Mouse (Mus musculus) kidney, embryonic 16.5 days (tissue): ENCODE results near the gene Atp6v1fnb. TPM values are rescaled to one million over a fixed set of nuclear protein-coding genes. Genes with fewer than 3 reads are reported as not detected.

Source experiments
- ATAC-seq: fragments of 200-750 bp; cut with Nextera tagmentation; 2 replicates; pipeline ENCODE4 v1.8.0; 2017; ENCODE audit warnings: moderate TSS enrichment; ENCODE audit not compliant: low FRiP score, low TSS enrichment
- H3K27ac ChIP-seq: fragments of 300-500 bp; sonication (generic); 2 replicates; pipeline ENCODE4 v1.5.1; 2014; ENCODE audit warnings: low read length
- H3K27me3 ChIP-seq: fragments of 300-500 bp; sonication (generic); 2 replicates; pipeline ENCODE4 v1.6.1; 2014; ENCODE audit warnings: low read length, control low read depth, mixed read lengths; ENCODE audit not compliant: insufficient read depth
- H3K36me3 ChIP-seq: fragments of 300-500 bp; sonication (generic); 2 replicates; pipeline ENCODE4 v1.6.1; 2014; ENCODE audit warnings: low read length, control low read depth, mixed read lengths; ENCODE audit not compliant: insufficient read depth
- H3K4me1 ChIP-seq: fragments of 300-500 bp; sonication (generic); 2 replicates; pipeline ENCODE4 v1.6.1; 2014; ENCODE audit warnings: low read length, control low read depth, mixed read lengths; ENCODE audit not compliant: insufficient read depth
- H3K4me2 ChIP-seq: fragments of 300-500 bp; sonication (generic); replicated peaks from 2 replicates; pipeline ENCODE4 v1.6.1; 2014; ENCODE audit warnings: low read depth, low read length
- H3K4me3 ChIP-seq: fragments of 300-500 bp; sonication (generic); 2 replicates; pipeline ENCODE4 v1.5.1; 2014; ENCODE audit warnings: mild to moderate bottlenecking, low read length
- H3K9ac ChIP-seq: fragments of 300-500 bp; sonication (generic); replicated peaks from 2 replicates; pipeline ENCODE4 v1.6.1; 2014; ENCODE audit warnings: low read length
- H3K9me3 ChIP-seq: fragments of 300-500 bp; sonication (generic); 2 replicates; pipeline ENCODE4 v1.6.1; 2016; ENCODE audit warnings: low read length, control low read depth
- WGBS: fragments of 180-500 bp; shearing (Covaris S2); extraction: QIAGEN DNeasy Blood & Tissue Kit; methylation state at CpG from one replicate; pipeline ENCODE4 v1.1.7; 2014; 5-methylcytosine and 5-hydroxymethylcytosine counted together
- polyA plus RNA-seq: library from polyadenylated mRNA; unstranded; fragments of >200 nt; fragmentation: Nextera tagmentation; extraction: Ambion mirVana; gene quantifications from 2 replicates; pipeline ENCODE4 v1.2.1, GENCODE M21; 2015

Atp6v1fnb gene
- polyA plus RNA-seq, 1 experiment from 2014 or later = 0.37 TPM

DNA sequence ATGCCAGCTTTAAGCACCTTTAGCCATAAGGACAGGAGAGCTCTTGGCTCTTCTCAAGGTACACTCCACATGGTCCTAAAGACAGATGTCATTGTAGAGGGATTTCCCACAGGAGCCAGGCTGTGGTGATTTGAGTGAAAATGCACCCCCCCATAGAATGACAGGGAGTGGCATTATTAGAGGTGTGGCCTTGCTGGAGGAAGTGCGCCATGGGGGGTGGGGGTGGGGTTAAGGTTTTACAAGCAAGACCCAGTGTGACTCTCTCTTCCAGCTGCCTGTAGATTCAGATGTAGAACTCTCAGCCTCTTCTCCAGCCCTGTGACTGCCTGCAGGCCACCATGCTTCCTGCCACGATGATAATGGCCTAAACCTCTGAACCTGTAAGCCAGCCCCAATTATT is 14.7 kb downstream of the Atp6v1fnb start:
- Histone ChIP-seq H3K4me3 (no peak overlapping the region), H3K27ac (no peak overlapping the region), H3K4me2 (no peak overlapping the region), H3K27me3 (no peaks in the 10 kb centered on the region), H3K36me3 (peaks cover 6% of the 10 kb centered on the region; the same call in 1 of the 2 replicates), H3K9ac (no peak overlapping the region), H3K4me1 (peaks cover 10% of the 10 kb centered on the region; the same call in 1 of the 2 replicates), H3K9me3 (no peaks in the 10 kb centered on the region)
- no peak for ATAC-seq
- WGBS = 50% methylated on average over 2 of the region's 2 CpGs

DNA sequence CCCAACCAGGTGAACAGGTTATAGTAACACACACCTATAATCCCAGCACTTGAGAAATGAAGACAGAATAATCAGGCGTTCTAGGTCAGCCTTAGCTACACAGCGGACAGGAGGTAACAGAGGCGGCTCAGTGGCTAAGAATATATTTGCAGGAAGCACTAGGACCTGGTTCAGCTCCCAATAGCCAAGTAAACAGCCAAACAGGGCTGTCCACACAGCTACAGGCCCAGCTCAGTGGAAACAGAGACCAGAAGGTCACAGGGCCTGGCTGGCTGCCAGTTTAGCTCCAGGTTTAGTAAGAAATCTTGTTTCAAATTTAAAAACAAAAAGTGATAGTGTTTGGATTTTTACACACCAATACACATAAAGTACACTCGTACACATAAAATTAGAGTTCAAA is 22.9 kb downstream of the Atp6v1fnb start:
- Histone ChIP-seq H3K4me2 (no peak overlapping the region), H3K27me3 (no peaks in the 10 kb centered on the region), H3K36me3 (peaks cover 9% of the 10 kb centered on the region; the same call in 1 of the 2 replicates), H3K4me3 (no peak overlapping the region), H3K9me3 (no peaks in the 10 kb centered on the region), H3K27ac (no peak overlapping the region), H3K4me1 (no peaks in the 10 kb centered on the region), H3K9ac (no peak overlapping the region)
- WGBS = 68% methylated on average over 4 of the region's 4 CpGs
- no peak for ATAC-seq

DNA sequence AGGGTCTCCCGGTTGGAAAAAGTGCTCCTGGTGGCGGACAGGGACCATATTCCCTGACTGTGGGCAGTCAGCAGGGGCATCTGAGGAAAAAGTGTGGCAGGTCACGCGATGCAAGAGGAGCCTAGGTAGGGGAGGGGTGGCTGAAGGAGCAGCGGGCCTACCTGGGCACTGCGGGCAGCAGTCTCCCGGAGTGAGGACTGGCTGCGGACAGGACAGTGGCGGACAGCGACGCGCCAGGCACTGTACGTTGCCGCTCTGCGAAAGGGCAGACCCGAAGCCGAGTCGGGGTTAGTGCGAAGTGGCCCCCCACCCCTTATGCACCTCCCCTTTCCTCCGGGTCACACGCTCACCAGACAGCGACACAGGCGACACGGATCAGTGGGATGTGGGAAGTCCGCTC is 25.0 kb downstream of the Atp6v1fnb start:
- H3K27me3 ChIP-seq = no peaks in the 10 kb centered on the region
- 28% methylated on average over 19 of the region's 25 CpGs for WGBS
- H3K9me3 ChIP-seq = no peaks in the 10 kb centered on the region
- no peak overlapping the region for H3K9ac ChIP-seq
- H3K27ac ChIP-seq = no peak overlapping the region
- ATAC-seq = 0 out of 2 replicates have a peak, but pooled peaks have one; percentile 17
- H3K4me1 ChIP-seq = no peaks in the 10 kb centered on the region
- H3K4me2 ChIP-seq = peak overlapping the region; percentile 39
- 0 out of 2 replicates have a peak, but pooled peaks cover 3% of the 10 kb centered on the region for H3K36me3 ChIP-seq
- peak overlapping the region; percentile 17 for H3K4me3 ChIP-seq

DNA sequence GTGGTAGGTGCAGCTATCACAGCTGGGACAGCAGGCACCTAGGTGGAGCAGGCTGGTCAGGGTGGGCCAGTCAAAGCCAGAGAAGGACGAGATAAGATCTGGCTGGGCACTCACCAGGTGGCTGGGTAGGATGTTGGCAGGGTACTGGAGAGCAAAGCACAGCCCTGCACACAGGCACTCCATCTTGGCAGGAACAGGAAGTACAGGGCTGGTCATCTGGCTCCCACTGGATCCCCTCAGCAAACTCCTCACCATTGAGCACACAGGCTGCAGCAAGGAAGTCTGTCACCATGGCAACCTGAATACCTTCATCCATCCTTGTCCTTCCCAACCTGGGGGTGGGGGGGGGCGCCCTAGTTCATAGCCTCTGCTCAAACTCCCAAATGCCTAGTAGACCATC is 26.6 kb downstream of the Atp6v1fnb start:
- Histone ChIP-seq H3K4me3 (no peak overlapping the region), H3K9ac (no peak overlapping the region), H3K27me3 (no peaks in the 10 kb centered on the region), H3K4me1 (no peaks in the 10 kb centered on the region), H3K27ac (no peak overlapping the region), H3K36me3 (0 out of 2 replicates have a peak, but pooled peaks cover 3% of the 10 kb centered on the region), H3K4me2 (no peak overlapping the region), H3K9me3 (no peaks in the 10 kb centered on the region)
- ATAC-seq = peak; percentile 44
- 50% methylated on average over 2 of the region's 2 CpGs for WGBS

DNA sequence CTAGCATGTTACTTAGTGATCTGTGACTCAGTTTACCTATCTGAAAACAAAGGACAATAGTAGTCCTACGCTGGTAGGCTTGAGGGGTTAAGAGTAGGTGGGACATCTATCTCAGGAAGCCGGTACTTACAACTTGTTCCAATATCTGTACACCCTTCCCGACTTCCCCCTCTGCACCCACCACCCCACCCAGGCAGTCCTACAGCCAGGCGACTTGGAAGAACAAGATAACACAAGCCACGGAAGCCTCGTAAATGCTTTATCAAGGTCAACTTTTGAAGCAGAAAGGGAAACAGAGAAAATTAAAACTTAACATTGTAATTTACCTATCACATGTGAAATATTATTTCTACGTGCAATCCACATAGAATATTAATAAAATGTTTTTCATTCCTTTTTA is 28.9 kb downstream of the Atp6v1fnb start:
- 94% methylated on average over 7 of the region's 7 CpGs for WGBS
- ATAC-seq = no peak
- Histone ChIP-seq H3K36me3 (0 out of 2 replicates have a peak, but pooled peaks cover 3% of the 10 kb centered on the region), H3K9me3 (no peaks in the 10 kb centered on the region), H3K27ac (no peak overlapping the region), H3K9ac (no peak overlapping the region), H3K4me3 (no peak overlapping the region), H3K27me3 (no peaks in the 10 kb centered on the region), H3K4me1 (no peaks in the 10 kb centered on the region), H3K4me2 (no peak overlapping the region)

DNA sequence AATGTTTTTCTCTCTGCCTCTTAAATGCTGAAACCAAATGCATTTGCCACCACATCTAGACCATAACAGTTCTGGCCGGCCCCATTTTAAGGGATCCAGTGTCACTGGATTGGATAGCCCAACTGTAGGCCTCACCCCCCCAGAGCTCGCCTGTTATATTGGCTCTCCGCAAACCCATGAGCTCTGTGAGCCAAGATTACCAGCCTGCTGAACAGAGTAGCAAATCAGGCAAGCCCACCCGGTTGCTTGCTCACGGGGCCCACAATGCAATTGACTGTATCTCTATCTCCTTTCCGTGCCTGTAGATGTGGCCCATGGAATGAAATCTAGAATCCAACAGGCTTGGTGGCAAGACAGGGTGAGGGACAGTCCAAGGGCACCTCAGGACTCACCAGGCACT is 29.6 kb downstream of the Atp6v1fnb start:
- H3K4me1 ChIP-seq = no peaks in the 10 kb centered on the region
- no peak overlapping the region for H3K27ac ChIP-seq
- no peak for ATAC-seq
- 0 out of 2 replicates have a peak, but pooled peaks cover 3% of the 10 kb centered on the region for H3K36me3 ChIP-seq
- no peak overlapping the region for H3K4me3 ChIP-seq
- no peak overlapping the region for H3K4me2 ChIP-seq
- H3K9ac ChIP-seq = no peak overlapping the region
- H3K9me3 ChIP-seq = no peaks in the 10 kb centered on the region
- 93% methylated on average over 6 of the region's 6 CpGs for WGBS
- H3K27me3 ChIP-seq = no peaks in the 10 kb centered on the region

DNA sequence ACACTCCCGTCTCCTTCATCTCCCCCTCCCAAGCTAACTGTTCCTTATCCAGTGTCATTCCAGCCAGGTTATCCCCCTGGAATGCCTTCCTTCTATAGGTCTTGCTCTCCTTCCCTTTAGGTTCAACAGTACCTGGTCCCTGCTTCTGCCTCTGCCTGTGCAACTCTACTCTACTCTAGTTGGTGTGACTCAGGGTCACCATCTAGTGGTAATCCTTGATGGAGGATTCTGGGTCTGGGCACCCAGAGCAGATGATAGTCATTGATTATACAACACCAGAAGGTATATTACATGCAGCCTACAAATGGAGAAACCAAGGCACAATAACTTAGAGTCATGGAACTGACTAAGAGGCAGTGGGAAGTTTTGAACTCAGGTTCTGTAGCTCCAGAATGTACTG is 30.4 kb downstream of the Atp6v1fnb start:
- no peaks in the 10 kb centered on the region for H3K27me3 ChIP-seq
- no peaks in the 10 kb centered on the region for H3K9me3 ChIP-seq
- H3K9ac ChIP-seq = no peak overlapping the region
- no peak for ATAC-seq
- H3K4me2 ChIP-seq = no peak overlapping the region
- 0 out of 2 replicates have a peak, but pooled peaks cover 3% of the 10 kb centered on the region for H3K36me3 ChIP-seq
- peaks cover 5% of the 10 kb centered on the region; the same call in 1 of the 2 replicates for H3K4me1 ChIP-seq
- H3K27ac ChIP-seq = no peak overlapping the region
- WGBS = 83% methylated on average over 1 of the region's 1 CpGs
- H3K4me3 ChIP-seq = no peak overlapping the region

DNA sequence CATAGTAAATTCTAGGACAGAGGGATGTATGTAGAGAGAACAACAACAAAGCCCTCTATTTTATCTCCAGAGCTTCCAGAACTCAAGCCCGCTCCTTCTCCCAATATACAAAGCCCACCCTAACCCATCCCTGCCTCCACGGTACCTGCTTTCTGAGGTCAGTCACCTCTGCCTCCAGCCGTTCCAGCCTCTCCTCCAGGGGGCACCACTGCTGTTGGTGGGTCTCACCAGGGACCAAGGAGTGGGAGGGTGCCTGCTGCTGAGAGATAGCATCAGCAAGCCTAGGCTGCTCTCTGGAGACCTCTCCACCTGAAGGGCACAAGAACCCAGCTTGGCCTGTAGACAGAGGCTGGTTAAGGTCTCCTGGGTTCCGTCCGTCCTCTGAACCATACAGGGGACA is 34.3 kb downstream of the Atp6v1fnb start:
- Histone ChIP-seq H3K4me1 (peaks cover 21% of the 10 kb centered on the region), H3K9ac (no peak overlapping the region), H3K27me3 (no peaks in the 10 kb centered on the region), H3K9me3 (no peaks in the 10 kb centered on the region), H3K27ac (no peak overlapping the region), H3K4me3 (no peak overlapping the region), H3K36me3 (no peaks in the 10 kb centered on the region), H3K4me2 (no peak overlapping the region)
- 91% methylated on average over 5 of the region's 5 CpGs for WGBS
- no peak for ATAC-seq

DNA sequence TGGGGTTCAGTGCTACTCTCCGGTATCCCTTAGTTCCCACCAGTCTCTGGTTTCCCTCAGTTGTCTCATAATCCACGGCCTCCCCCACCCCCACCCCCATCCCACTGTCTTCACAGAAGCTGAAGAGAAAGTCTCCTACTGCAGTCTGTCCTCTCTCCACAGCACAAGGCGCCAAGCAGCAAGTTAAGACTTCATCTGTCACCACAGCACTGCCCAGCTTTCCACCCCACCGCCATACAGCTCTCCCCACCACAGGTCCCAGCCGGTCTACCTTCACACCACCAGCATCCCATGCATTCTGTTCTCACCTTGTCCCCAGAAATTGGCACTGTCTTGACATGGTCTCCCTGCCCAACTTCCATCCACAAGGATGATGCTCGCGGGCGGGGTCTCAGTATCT is 35.6 kb downstream of the Atp6v1fnb start:
- no peaks in the 10 kb centered on the region for H3K9me3 ChIP-seq
- H3K27me3 ChIP-seq = no peaks in the 10 kb centered on the region
- WGBS = 17% methylated on average over 8 of the region's 8 CpGs
- H3K27ac ChIP-seq = no peak overlapping the region
- peak; percentile 32 for ATAC-seq
- peak overlapping the region; percentile 60 for H3K4me3 ChIP-seq
- H3K4me2 ChIP-seq = peak overlapping the region; percentile 68
- peak overlapping the region; percentile 72 for H3K9ac ChIP-seq
- H3K36me3 ChIP-seq = no peaks in the 10 kb centered on the region
- peaks cover 21% of the 10 kb centered on the region for H3K4me1 ChIP-seq

DNA sequence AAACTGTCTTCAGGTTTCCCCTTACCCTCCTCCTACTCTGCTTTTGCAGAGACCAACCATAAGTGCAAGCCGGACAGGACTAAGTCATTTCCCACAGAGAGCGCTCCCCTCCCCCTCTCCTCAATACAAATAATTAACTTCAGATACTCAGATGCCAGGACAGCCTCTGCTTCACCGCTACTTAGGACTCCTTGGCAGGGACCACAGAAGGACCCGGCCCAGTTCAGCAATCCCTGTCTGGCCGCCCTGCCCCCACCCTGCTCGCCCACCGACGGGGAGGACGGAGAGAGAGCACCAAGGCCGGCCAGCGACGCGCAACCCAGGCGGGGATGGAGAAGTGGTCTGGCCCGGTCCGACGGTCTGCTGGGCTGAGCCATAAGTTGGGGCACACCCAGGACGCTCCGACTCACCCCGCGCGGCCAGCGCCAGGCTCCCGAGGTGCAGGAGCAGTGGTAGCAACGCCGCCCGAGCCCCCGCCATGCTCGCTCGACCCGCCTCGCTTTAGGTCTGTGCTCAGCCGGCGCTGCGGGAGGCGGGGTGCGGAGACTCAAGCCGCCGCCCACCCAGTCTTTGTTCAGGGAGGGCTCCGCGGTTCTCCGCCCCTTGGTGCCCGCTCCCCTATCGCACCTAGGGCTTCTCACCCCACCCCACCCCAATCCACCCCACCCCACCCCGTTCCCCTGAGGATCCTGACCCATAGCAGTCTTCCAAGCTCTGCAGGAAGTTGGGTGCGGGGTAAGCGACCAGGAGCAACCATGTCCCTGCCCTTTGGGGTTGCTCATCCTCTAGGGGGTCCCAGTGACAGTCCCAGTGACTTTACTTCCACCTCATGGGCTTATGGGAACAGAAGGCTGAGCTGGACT is 36.4 kb downstream of the Atp6v1fnb start, which contains the start of gene Kcp:
Gene Kcp, minus strand, starts transcription at position 506 of the 863 bp plus-strand sequence.
- peaks cover 21% of the 10 kb centered on the region for H3K4me1 ChIP-seq
- ATAC-seq = peak; percentile 72
- no peaks in the 10 kb centered on the region for H3K36me3 ChIP-seq
- H3K27ac ChIP-seq = peak within 1 kb of the TSS; percentile 35
- peak within 1 kb of the TSS; percentile 72 for H3K9ac ChIP-seq
- 1% methylated on average over 40 of the region's 47 CpGs for WGBS
- peak within 1 kb of the TSS; percentile 68 for H3K4me2 ChIP-seq
- H3K4me3 ChIP-seq = peak within 1 kb of the TSS; percentile 60
- H3K9me3 ChIP-seq = no peaks in the 10 kb centered on the region
- H3K27me3 ChIP-seq = no peaks in the 10 kb centered on the region
